Mouse (Mus musculus) forebrain, embryonic 13.5 days (tissue): Measurements from ENCODE around the gene Nectin3. TPM values are rescaled to one million over a fixed set of nuclear protein-coding genes. Genes with fewer than 3 reads are reported as not detected.
"Not testable (repeated sequence)": the region's sequence is repeated elsewhere in the genome, so short reads cannot be mapped to it uniquely, and the experiment has no call there.

Experiments used
- ATAC-seq: fragments of 200-750 bp; cut with Nextera tagmentation; 2 replicates; pipeline ENCODE4 v1.8.0; 2017
- H3K27ac ChIP-seq: fragments of 300-500 bp; sonication (generic); 2 replicates; pipeline ENCODE4 v1.5.1; 2015; ENCODE audit warnings: inconsistent platforms, mild to moderate bottlenecking, moderate library complexity
- H3K27me3 ChIP-seq: fragments of 300-500 bp; sonication (generic); 2 replicates; pipeline ENCODE4 v1.6.1; 2015; ENCODE audit warnings: mild to moderate bottlenecking, inconsistent platforms
- H3K36me3 ChIP-seq: fragments of 300-500 bp; sonication (generic); 2 replicates; pipeline ENCODE4 v1.6.1; 2015; ENCODE audit warnings: mild to moderate bottlenecking, inconsistent platforms; ENCODE audit not compliant: poor library complexity, severe bottlenecking
- H3K4me1 ChIP-seq: fragments of 300-500 bp; sonication (generic); 2 replicates; pipeline ENCODE4 v1.6.1; 2015; ENCODE audit warnings: inconsistent platforms
- H3K4me2 ChIP-seq: fragments of 300-500 bp; sonication (generic); 2 replicates; pipeline ENCODE4 v1.6.1; 2015; ENCODE audit warnings: inconsistent platforms, mild to moderate bottlenecking, moderate library complexity
- H3K4me3 ChIP-seq: fragments of 300-500 bp; sonication (generic); 2 replicates; pipeline ENCODE4 v1.5.1; 2015; ENCODE audit warnings: mild to moderate bottlenecking, inconsistent platforms
- H3K9ac ChIP-seq: fragments of 300-500 bp; sonication (generic); 2 replicates; pipeline ENCODE4 v1.6.1; 2015; ENCODE audit warnings: mild to moderate bottlenecking, inconsistent platforms
- H3K9me3 ChIP-seq: fragments of 300-500 bp; sonication (generic); replicated peaks from 2 replicates; pipeline ENCODE4 v1.6.1; 2016; ENCODE audit warnings: inconsistent platforms
- WGBS: fragments of 180-500 bp; shearing (Covaris S2); methylation state at CpG from one replicate; pipeline ENCODE4 v1.1.7; 2015; 5-methylcytosine and 5-hydroxymethylcytosine counted together
- polyA plus RNA-seq: library from polyadenylated mRNA; unstranded; fragments of >200 nt; fragmentation: Nextera tagmentation; extraction: Ambion mirVana; gene quantifications from 2 replicates; pipeline ENCODE4 v1.2.1, GENCODE M21; 2015

Gene Nectin3
- polyA plus RNA-seq, 1 experiment from 2014 or later: 17.4 TPM

DNA sequence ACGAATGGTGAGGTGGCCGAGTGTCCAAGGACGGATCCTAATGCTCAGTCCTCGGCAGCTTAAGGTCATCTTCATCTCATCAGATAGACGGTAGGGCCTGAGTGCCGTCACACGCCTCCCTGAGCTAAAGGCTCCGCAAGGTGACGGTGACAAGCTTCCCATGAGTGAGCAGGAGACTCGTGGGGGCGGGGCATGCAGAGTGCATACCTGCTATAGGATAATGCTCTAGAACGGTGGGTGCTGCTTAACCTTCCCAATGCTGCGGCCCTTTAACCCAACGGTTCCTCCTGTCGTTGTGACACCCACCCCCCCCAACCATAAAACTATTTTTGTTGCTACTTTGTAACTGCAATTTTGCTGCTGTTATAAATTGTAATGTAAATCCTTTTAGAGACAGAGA is 90.3 kb downstream of the Nectin3 start:
- no peak overlapping the region for H3K4me3 ChIP-seq
- no peak for ATAC-seq
- H3K9me3 ChIP-seq: no peaks in the 10 kb centered on the region
- H3K4me2 ChIP-seq: no peak overlapping the region
- peaks cover 4% of the 10 kb centered on the region; the same call in 1 of the 2 replicates for H3K36me3 ChIP-seq
- no peak overlapping the region for H3K27ac ChIP-seq
- H3K27me3 ChIP-seq: no peaks in the 10 kb centered on the region
- no peak overlapping the region for H3K9ac ChIP-seq
- H3K4me1 ChIP-seq: peaks cover 6% of the 10 kb centered on the region; the same call in 1 of the 2 replicates
- WGBS: 96% methylated on average over 15 of the region's 15 CpGs

GRCm38 (mm10) chr16:46406844-46407639 is 91.3 kb downstream of the Nectin3 start:
- ATAC-seq: no peak
- WGBS: 92% methylated on average over 7 of the region's 7 CpGs
- Histone ChIP-seq H3K36me3 (peaks cover 9% of the 10 kb centered on the region; the same call in 1 of the 2 replicates), H3K4me1 (peaks cover 6% of the 10 kb centered on the region; the same call in 1 of the 2 replicates), H3K9me3 (no peaks in the 10 kb centered on the region), H3K9ac (no peak overlapping the region), H3K27ac (no peak overlapping the region), H3K27me3 (no peaks in the 10 kb centered on the region), H3K4me3 (no peak overlapping the region), H3K4me2 (no peak overlapping the region)

GRCm38 (mm10) chr16:46397945-46398344 is 100.4 kb downstream of the Nectin3 start:
- Histone ChIP-seq H3K27me3 (no peaks in the 10 kb centered on the region), H3K36me3 (peaks cover 29% of the 10 kb centered on the region), H3K4me1 (no peaks in the 10 kb centered on the region), H3K4me2 (no peak overlapping the region), H3K9me3 (no peaks in the 10 kb centered on the region), H3K4me3 (no peak overlapping the region), H3K9ac (no peak overlapping the region), H3K27ac (no peak overlapping the region)
- 94% methylated on average over 4 of the region's 4 CpGs for WGBS
- ATAC-seq: no peak

GRCm38 (mm10) chr16:46389415-46390033 is 108.8 kb downstream of the Nectin3 start:
- Histone ChIP-seq H3K27me3 (no peaks in the 10 kb centered on the region), H3K4me3 (no peak overlapping the region), H3K36me3 (peaks cover 9% of the 10 kb centered on the region), H3K9ac (no peak overlapping the region), H3K4me2 (no peak overlapping the region), H3K9me3 (no peaks in the 10 kb centered on the region), H3K4me1 (peaks cover 13% of the 10 kb centered on the region), H3K27ac (no peak overlapping the region)
- WGBS: 57% methylated on average over 6 of the region's 6 CpGs
- ATAC-seq: no peak

DNA sequence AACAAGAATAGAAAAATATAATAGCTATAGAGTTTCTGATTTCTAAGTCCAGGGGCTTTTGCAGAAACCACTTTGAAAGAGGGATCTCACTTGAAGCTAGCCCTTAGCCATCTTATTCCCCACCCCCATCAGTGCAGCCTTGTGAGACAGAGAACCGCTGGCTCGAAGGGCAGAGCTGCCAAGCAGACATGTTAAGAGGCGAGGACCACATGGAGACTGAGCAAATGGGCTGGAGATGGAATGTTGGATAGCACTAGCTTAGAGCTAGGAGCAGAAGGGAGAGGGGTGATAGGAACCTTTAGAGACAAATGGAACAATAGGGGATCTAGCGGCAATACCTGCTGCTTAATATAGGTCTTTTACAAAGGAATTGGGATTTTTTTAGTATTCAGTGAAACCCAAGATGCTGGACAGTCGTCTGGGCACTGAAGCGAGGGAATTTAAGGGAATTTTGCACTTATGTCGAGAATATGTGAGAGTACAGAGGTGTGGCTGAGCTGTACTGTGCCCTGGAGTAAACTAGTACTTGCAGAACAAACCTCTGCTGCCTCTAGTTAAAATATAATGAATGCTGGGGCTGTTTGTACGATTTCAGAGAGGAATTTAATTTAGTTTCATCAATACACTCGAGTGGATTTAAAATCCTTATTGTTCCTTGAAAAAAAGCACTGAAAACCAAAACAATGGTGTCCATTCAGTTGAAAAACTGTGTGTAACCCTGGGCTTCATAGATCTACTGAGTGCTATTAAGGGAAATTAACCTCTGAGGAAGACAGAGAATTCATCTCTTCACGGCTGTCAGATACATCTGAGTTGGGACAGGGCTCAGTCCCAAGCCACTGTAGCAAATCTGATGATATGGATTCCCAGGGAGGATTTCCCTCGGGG is 109.6 kb downstream of the Nectin3 start:
- H3K4me1 ChIP-seq: peaks cover 13% of the 10 kb centered on the region
- no peak overlapping the region for H3K27ac ChIP-seq
- ATAC-seq: no peak; the same call in 1 of the 2 replicates
- no peak overlapping the region for H3K9ac ChIP-seq
- peaks cover 4% of the 10 kb centered on the region; the same call in 1 of the 2 replicates for H3K36me3 ChIP-seq
- H3K4me3 ChIP-seq: no peak overlapping the region
- no peaks in the 10 kb centered on the region for H3K9me3 ChIP-seq
- WGBS: 32% methylated on average over 11 of the region's 11 CpGs
- H3K4me2 ChIP-seq: no peak overlapping the region
- no peaks in the 10 kb centered on the region for H3K27me3 ChIP-seq

DNA sequence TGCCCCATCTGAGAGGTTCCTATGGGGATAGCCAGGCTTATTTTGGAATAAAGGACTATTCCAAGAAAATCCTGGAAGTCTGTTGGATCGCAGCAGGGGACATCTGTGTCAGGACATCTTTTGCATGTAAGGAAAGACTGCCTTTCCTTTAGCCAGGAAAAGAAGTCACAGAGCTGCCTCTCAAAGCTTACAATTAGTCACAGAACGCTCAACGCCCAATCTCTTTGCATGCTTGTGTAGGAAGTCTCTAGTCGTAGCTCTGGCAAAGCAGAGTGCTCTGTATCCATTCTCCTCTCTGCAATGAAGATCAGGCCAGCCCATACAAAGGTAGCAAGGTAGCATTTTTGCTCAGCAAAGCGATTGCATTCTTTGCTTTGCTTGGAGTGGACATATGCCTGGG is 114.0 kb downstream of the Nectin3 start:
- no peak overlapping the region for H3K27ac ChIP-seq
- ATAC-seq: no peak
- H3K9ac ChIP-seq: no peak overlapping the region
- H3K9me3 ChIP-seq: no peaks in the 10 kb centered on the region
- 88% methylated on average over 5 of the region's 5 CpGs for WGBS
- H3K4me2 ChIP-seq: no peak overlapping the region
- H3K36me3 ChIP-seq: no peaks in the 10 kb centered on the region
- no peaks in the 10 kb centered on the region for H3K27me3 ChIP-seq
- H3K4me1 ChIP-seq: peaks cover 6% of the 10 kb centered on the region
- no peak overlapping the region for H3K4me3 ChIP-seq

DNA sequence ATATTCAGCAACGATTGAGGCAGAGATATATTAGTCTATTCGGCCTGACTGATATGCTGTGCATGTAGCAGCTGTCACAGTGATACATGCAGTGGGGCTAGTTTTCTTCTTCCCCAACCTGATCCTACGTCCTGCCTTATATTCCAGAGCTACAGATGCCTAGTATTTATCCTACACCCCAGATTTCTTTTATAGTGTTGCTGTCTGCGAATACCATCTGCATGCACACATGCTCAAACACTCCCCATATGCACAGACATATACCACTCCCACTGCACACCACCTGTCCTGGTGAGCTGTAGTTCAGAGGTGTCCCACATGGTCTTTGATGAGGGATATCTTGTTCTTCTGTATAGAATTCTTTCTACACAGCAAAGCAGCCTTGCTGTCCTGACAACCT is 115.0 kb downstream of the Nectin3 start:
- WGBS: 91% methylated on average over 4 of the region's 4 CpGs
- Histone ChIP-seq H3K4me2 (no peak overlapping the region), H3K4me3 (no peak overlapping the region), H3K27me3 (no peaks in the 10 kb centered on the region), H3K27ac (no peak overlapping the region), H3K9me3 (no peaks in the 10 kb centered on the region), H3K36me3 (no peaks in the 10 kb centered on the region), H3K4me1 (no peaks in the 10 kb centered on the region), H3K9ac (no peak overlapping the region)
- peak; percentile 62; the same call in 1 of the 2 replicates for ATAC-seq

GRCm38 (mm10) chr16:46376575-46376974 is 121.8 kb downstream of the Nectin3 start:
- WGBS: 88% methylated on average over 3 of the region's 3 CpGs
- no peak overlapping the region for H3K27ac ChIP-seq

GRCm38 (mm10) chr16:46362022-46362421 is 136.3 kb downstream of the Nectin3 start:
- 71% methylated on average over 6 of the region's 6 CpGs for WGBS
- H3K4me2 ChIP-seq: no peak overlapping the region
- no peak overlapping the region for H3K4me3 ChIP-seq
- no peak for ATAC-seq
- no peaks in the 10 kb centered on the region for H3K27me3 ChIP-seq
- H3K4me1 ChIP-seq: peaks cover 5% of the 10 kb centered on the region; the same call in 1 of the 2 replicates
- H3K9ac ChIP-seq: no peak overlapping the region
- H3K9me3 ChIP-seq: no peaks in the 10 kb centered on the region
- no peak overlapping the region for H3K27ac ChIP-seq
- no peaks in the 10 kb centered on the region for H3K36me3 ChIP-seq

More at GRCm38 (mm10) chr16:46376575-46376974, 121.8 kb downstream of the Nectin3 start:
- H3K9me3 ChIP-seq: no peaks in the 10 kb centered on the region
- H3K36me3 ChIP-seq: no peaks in the 10 kb centered on the region
- no peak overlapping the region for H3K4me3 ChIP-seq
- H3K4me1 ChIP-seq: no peaks in the 10 kb centered on the region
- no peak overlapping the region for H3K4me2 ChIP-seq
- H3K9ac ChIP-seq: no peak overlapping the region
- no peaks in the 10 kb centered on the region for H3K27me3 ChIP-seq
- ATAC-seq: no peak

DNA sequence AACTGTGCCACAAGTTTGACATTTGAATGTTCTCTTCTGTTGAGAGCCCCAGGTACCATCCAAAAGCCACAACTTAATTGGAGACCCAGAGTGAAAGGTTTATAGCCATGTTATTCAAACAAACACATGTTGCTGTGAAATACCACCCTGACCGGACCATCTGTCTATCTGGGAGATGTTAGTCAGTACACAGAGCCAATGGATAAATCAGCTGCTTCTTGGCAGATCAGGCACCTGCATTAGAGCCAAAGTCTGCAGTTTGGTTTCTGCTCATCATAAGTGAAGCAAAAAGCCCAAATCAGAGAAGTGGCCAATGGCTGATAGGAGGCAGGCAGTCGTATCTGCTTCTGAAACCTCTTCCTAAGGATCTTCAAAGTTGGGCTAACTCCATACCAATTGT is 140.7 kb downstream of the Nectin3 start:
- H3K4me1 ChIP-seq, H3K9ac ChIP-seq, H3K36me3 ChIP-seq, H3K4me3 ChIP-seq, H3K27ac ChIP-seq, H3K4me2 ChIP-seq, H3K27me3 ChIP-seq, H3K9me3 ChIP-seq: not testable (repeated sequence)
- 82% methylated on average over 2 of the region's 2 CpGs for WGBS
- ATAC-seq: peak; percentile 48; the same call in 1 of the 2 replicates

DNA sequence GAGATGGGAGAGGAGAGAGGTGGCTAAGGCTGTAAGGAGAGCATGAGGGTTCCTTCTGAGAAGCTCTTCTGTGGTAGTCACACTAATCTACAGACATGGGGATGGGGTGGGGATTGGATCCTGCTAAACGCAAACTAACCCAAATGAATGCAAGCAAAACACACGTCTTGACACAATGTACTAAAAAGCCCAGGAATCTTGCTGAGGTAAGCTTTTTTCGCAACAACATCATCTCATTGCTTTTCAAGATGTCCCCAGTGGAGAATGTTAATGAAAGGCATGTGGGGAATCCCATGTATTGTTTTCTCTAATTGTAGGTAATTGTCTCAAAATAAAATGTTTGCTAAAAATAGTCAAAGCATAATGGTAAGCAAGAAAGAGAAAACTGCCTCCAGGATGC is 141.7 kb downstream of the Nectin3 start:
- Histone ChIP-seq H3K9ac (no peak overlapping the region), H3K36me3 (no peaks in the 10 kb centered on the region), H3K4me1 (peaks cover 3% of the 10 kb centered on the region; the same call in 1 of the 2 replicates), H3K27me3 (no peaks in the 10 kb centered on the region), H3K4me2 (no peak overlapping the region), H3K4me3 (no peak overlapping the region), H3K9me3 (no peaks in the 10 kb centered on the region), H3K27ac (no peak overlapping the region)
- WGBS: 55% methylated on average over 3 of the region's 3 CpGs
- no peak for ATAC-seq
